Mouse (Mus musculus) hindbrain, embryonic 16.5 days (tissue): ENCODE data around the gene Nnat. TPM values are rescaled to one million over a fixed set of nuclear protein-coding genes. Genes with fewer than 3 reads are reported as not detected.

Experiments
- ATAC-seq: fragments of 200-750 bp; cut with Nextera tagmentation; 2 replicates; pipeline ENCODE4 v1.8.0; 2017; ENCODE audit warnings: moderate TSS enrichment, moderate library complexity
- H3K27ac ChIP-seq: fragments of 300-500 bp; sonication (generic); 2 replicates; pipeline ENCODE4 v1.5.1; 2014; ENCODE audit warnings: low read depth, mild to moderate bottlenecking, control low read depth, low read length, moderate library complexity
- H3K27me3 ChIP-seq: fragments of 300-500 bp; sonication (generic); replicated peaks from 2 replicates; pipeline ENCODE4 v1.6.1; 2014; ENCODE audit warnings: low read length; ENCODE audit not compliant: control insufficient read depth, insufficient read depth
- H3K36me3 ChIP-seq: fragments of 300-500 bp; sonication (generic); 2 replicates; pipeline ENCODE4 v1.6.1; 2014; ENCODE audit warnings: mild to moderate bottlenecking, low read length, moderate library complexity, mixed read lengths; ENCODE audit not compliant: control insufficient read depth, insufficient read depth
- H3K4me1 ChIP-seq: fragments of 300-500 bp; sonication (generic); 2 replicates; pipeline ENCODE4 v1.6.1; 2014; ENCODE audit warnings: low read depth, low read length; ENCODE audit not compliant: control insufficient read depth, insufficient read depth
- H3K4me2 ChIP-seq: fragments of 300-500 bp; sonication (generic); 2 replicates; pipeline ENCODE4 v1.6.1; 2014; ENCODE audit warnings: mild to moderate bottlenecking, low read length, control low read depth, moderate library complexity
- H3K4me3 ChIP-seq: fragments of 300-500 bp; sonication (generic); 2 replicates; pipeline ENCODE4 v1.5.1; 2014; ENCODE audit warnings: mild to moderate bottlenecking, low read length, control low read depth, moderate library complexity
- H3K9ac ChIP-seq: fragments of 300-500 bp; sonication (generic); 2 replicates; pipeline ENCODE4 v1.6.1; 2014; ENCODE audit warnings: low read depth, mild to moderate bottlenecking, control low read depth, low read length, moderate library complexity
- H3K9me3 ChIP-seq: fragments of 300-500 bp; sonication (generic); 2 replicates; pipeline ENCODE4 v1.6.1; 2014; ENCODE audit warnings: mild to moderate bottlenecking, low read length, moderate library complexity; ENCODE audit not compliant: control insufficient read depth
- WGBS: fragments of 180-500 bp; shearing (Covaris S2); extraction: QIAGEN DNeasy Blood & Tissue Kit; methylation state at CpG from one replicate; pipeline ENCODE4 v1.1.7; 2014; 5-methylcytosine and 5-hydroxymethylcytosine counted together
- polyA plus RNA-seq: library from polyadenylated mRNA; unstranded; fragments of >200 nt; fragmentation: Nextera tagmentation; extraction: Ambion mirVana; gene quantifications from 2 replicates; pipeline ENCODE4 v1.2.1, GENCODE M21; 2015

The Nnat gene
- polyA plus RNA-seq, 1 experiment from 2014 or later = 6,388 TPM

GRCm38 (mm10) chr2:157560302-157560701 is 424 bp downstream of the Nnat start:
- peaks cover 24% of the 10 kb centered on the region for H3K9me3 ChIP-seq
- no peaks in the 10 kb centered on the region for H3K27me3 ChIP-seq
- peak overlapping the region; percentile 56 for H3K4me2 ChIP-seq
- no peak; the same call in 1 of the 2 replicates for ATAC-seq
- 57% methylated on average over 33 of the region's 33 CpGs for WGBS
- H3K36me3 ChIP-seq = peaks cover 46% of the 10 kb centered on the region
- peak overlapping the region; percentile 90 for H3K27ac ChIP-seq
- peak overlapping the region; percentile 59 for H3K4me3 ChIP-seq
- H3K4me1 ChIP-seq = peaks cover 26% of the 10 kb centered on the region
- peak overlapping the region; percentile 76 for H3K9ac ChIP-seq

DNA sequence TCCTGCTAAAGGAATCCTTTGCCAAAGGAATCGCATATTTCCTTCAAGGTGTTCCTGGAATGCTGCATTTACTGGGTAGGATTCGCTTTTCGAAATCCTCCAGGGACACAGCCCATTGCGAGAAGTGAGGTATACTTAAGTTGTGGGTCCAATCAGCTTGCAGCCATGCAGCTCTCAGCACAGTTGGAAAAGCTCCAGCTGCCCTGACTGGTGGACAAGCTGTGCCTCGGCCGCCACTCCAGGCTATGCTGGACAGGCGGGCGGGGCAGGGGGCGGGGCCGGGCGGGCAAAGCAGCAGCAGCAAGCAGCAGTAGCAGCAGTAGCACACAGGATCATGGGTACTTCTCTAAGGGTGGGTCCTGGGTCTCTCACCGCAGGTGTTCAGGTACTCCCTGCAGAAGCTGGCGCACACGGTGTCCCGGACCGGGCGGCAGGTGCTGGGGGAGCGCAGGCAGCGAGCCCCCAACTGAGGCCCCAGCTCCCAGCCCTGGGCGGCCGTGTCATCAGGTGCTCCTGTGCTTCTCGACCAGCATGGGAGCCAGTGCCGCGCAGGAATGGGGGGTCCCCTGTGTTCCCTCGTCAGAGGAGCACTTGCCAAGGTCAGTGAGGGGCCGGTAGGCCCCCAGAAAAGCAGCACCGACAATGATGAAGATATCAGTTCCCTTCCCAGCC is 1.4 kb downstream of the Nnat start:
- Histone ChIP-seq H3K27ac (peak overlapping the region; percentile 76), H3K36me3 (peaks cover 46% of the 10 kb centered on the region), H3K9ac (peak overlapping the region; percentile 69), H3K9me3 (peaks cover 24% of the 10 kb centered on the region), H3K4me1 (peaks cover 27% of the 10 kb centered on the region), H3K27me3 (no peaks in the 10 kb centered on the region), H3K4me2 (peak overlapping the region; percentile 97), H3K4me3 (peak overlapping the region; percentile 59)
- peak; percentile 63 for ATAC-seq
- WGBS = 43% methylated on average over 27 of the region's 27 CpGs

DNA sequence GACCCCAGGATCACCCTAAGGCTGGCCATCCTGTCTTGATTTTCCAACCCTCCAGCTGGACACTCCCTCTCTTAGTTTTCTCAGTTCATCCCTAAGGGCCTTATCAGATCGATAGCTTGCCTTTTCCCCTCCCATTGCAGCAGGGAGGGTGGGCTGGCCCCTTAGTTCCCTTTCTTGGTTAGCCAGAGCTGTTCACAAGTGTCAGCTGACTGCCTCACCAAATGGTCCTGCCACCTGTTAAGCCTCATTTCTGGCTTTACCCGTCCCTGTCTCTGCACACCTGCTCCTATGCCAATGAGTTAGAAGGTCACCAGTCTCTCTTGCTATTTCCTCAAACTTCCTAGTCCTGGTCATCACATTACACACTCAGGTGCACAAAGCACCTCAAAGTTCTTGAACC is 3.2 kb downstream of the Nnat start:
- peak overlapping the region; percentile 97 for H3K4me2 ChIP-seq
- WGBS = 38% methylated on average over 2 of the region's 2 CpGs
- H3K9me3 ChIP-seq = peaks cover 22% of the 10 kb centered on the region
- peak overlapping the region; percentile 4; the same call in 1 of the 2 replicates for H3K4me3 ChIP-seq
- no peaks in the 10 kb centered on the region for H3K27me3 ChIP-seq
- no peak for ATAC-seq
- peaks cover 33% of the 10 kb centered on the region for H3K4me1 ChIP-seq
- peak overlapping the region; percentile 55; the same call in 1 of the 2 replicates for H3K27ac ChIP-seq
- peak overlapping the region; percentile 42; the same call in 1 of the 2 replicates for H3K9ac ChIP-seq
- peaks cover 35% of the 10 kb centered on the region for H3K36me3 ChIP-seq

GRCm38 (mm10) chr2:157564723-157565122 is 4.8 kb downstream of the Nnat start:
- Histone ChIP-seq H3K4me2 (peak overlapping the region; percentile 97), H3K9ac (peak overlapping the region; percentile 95), H3K4me1 (peaks cover 30% of the 10 kb centered on the region), H3K9me3 (peaks cover 13% of the 10 kb centered on the region), H3K4me3 (peak overlapping the region; percentile 91), H3K27ac (no peak overlapping the region), H3K27me3 (no peaks in the 10 kb centered on the region), H3K36me3 (peaks cover 25% of the 10 kb centered on the region)
- WGBS = 78% methylated on average over 4 of the region's 4 CpGs
- no peak for ATAC-seq

GRCm38 (mm10) chr2:157565446-157565845 is 5.6 kb downstream of the Nnat start:
- peak overlapping the region; percentile 95 for H3K27ac ChIP-seq
- no peak for ATAC-seq
- WGBS = 6% methylated on average over 13 of the region's 13 CpGs
- no peaks in the 10 kb centered on the region for H3K27me3 ChIP-seq
- H3K9me3 ChIP-seq = peaks cover 6% of the 10 kb centered on the region
- peaks cover 30% of the 10 kb centered on the region for H3K4me1 ChIP-seq
- H3K4me2 ChIP-seq = peak overlapping the region; percentile 97
- peak overlapping the region; percentile 95 for H3K9ac ChIP-seq
- H3K36me3 ChIP-seq = peaks cover 19% of the 10 kb centered on the region
- peak overlapping the region; percentile 91 for H3K4me3 ChIP-seq

GRCm38 (mm10) chr2:157565898-157566259 is 6.0 kb downstream of the Nnat start:
- H3K36me3 ChIP-seq = peaks cover 17% of the 10 kb centered on the region
- whole genome bisulfite sequencing = 1% methylated on average over 22 of the region's 35 CpGs
- peak; percentile 5; the same call in 1 of the 2 replicates for ATAC-seq
- peak overlapping the region; percentile 95 for H3K27ac ChIP-seq
- peak overlapping the region; percentile 95 for H3K9ac ChIP-seq
- peaks cover 6% of the 10 kb centered on the region for H3K9me3 ChIP-seq
- peaks cover 30% of the 10 kb centered on the region for H3K4me1 ChIP-seq
- no peaks in the 10 kb centered on the region for H3K27me3 ChIP-seq
- H3K4me3 ChIP-seq = peak overlapping the region; percentile 91
- H3K4me2 ChIP-seq = peak overlapping the region; percentile 97

DNA sequence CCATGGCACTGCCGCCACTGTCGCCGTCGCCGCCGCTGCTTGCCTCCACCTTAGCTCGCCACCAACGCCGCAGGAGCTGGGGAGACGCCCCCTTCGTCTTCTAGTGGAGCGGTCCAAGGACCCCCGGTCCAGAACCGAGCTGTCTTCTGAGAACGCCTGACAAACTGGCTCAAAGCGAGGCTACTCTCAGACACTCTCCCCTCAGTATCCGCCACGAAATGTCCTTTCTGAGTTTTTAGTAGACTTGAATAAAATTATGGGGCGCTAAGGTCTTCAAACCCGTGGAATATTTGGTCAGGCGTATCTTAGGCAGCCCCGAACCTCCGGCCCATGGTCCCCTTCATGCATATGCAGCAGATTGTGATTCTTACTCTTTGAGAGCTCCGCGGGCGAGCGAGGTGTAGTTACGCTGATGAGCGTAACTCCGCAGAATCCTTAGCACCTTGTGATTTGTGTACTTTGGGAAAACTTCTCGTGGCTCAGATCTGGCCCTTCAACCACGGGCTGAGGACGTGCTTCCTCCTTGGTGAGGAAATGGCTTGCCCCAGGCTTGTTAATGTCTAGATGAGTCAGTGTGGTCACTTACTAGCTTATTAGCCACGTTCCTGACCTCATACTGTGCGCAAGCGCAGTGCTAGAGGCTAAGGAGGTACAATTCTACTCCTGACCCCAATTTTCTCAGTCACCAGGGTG is 6.5 kb downstream of the Nnat start:
- Histone ChIP-seq H3K4me2 (peak overlapping the region; percentile 97), H3K4me1 (peaks cover 30% of the 10 kb centered on the region), H3K27ac (peak overlapping the region; percentile 95), H3K27me3 (no peaks in the 10 kb centered on the region), H3K9me3 (peaks cover 3% of the 10 kb centered on the region), H3K36me3 (peaks cover 12% of the 10 kb centered on the region), H3K4me3 (peak overlapping the region; percentile 91), H3K9ac (peak overlapping the region; percentile 95)
- ATAC-seq = peak; percentile 87
- under 1% methylated on average over 36 of the region's 36 CpGs for WGBS

GRCm38 (mm10) chr2:157567235-157567961 is 7.5 kb downstream of the Nnat start:
- Histone ChIP-seq H3K4me3 (peak overlapping the region; percentile 91), H3K27ac (peak overlapping the region; percentile 95; the same call in 1 of the 2 replicates), H3K36me3 (0 out of 2 replicates have a peak, but pooled peaks cover 3% of the 10 kb centered on the region), H3K4me1 (peaks cover 30% of the 10 kb centered on the region), H3K9me3 (no peaks in the 10 kb centered on the region), H3K9ac (peak overlapping the region; percentile 24; the same call in 1 of the 2 replicates), H3K4me2 (peak overlapping the region; percentile 97), H3K27me3 (no peaks in the 10 kb centered on the region)
- ATAC-seq = no peak
- WGBS = 85% methylated on average over 11 of the region's 11 CpGs

DNA sequence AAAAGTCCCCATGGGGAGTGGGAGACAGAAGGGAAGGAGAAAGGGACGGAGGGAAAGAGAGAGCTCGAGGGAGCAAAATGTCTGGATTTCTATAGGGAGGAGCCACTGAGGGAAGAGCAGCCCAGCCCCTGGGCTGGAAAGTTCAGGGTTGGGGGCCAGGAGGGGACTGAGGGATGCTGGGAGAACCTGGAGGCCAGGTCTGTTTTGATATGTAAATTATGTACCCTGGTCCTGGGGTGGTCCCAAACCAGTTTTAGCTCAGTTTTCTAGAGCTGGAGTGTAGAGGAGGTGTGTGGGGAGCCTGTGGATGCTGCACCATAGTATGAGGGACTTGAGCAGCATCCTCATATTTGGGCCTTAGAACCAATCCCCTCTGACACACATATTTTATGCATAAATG is 9.0 kb downstream of the Nnat start:
- Histone ChIP-seq H3K36me3 (no peaks in the 10 kb centered on the region), H3K9me3 (no peaks in the 10 kb centered on the region), H3K27me3 (no peaks in the 10 kb centered on the region), H3K9ac (no peak overlapping the region), H3K4me2 (no peak overlapping the region), H3K4me1 (peaks cover 20% of the 10 kb centered on the region), H3K4me3 (no peak overlapping the region), H3K27ac (no peak overlapping the region)
- ATAC-seq = no peak
- WGBS = 28% methylated on average over 2 of the region's 2 CpGs
